Mouse (Mus musculus) MEL (cell line): ENCODE data around the gene Sash1. TPM values are rescaled to one million over a fixed set of nuclear protein-coding genes. Genes with fewer than 3 reads are reported as not detected.

Experiments used
- DNase-seq: peaks from one replicate; pipeline ENCODE4 v3.0.0; 2011; ENCODE audit warnings: low read depth, low spot score
- H3K27ac ChIP-seq: 2 replicates; pipeline ENCODE4 v1.5.1; 2012; ENCODE audit warnings: low read depth, mild to moderate bottlenecking, control low read depth, low read length, moderate library complexity; ENCODE audit not compliant: control insufficient read depth
- H3K27me3 ChIP-seq, 2 experiments: fragments of 150-350 bp in 1 of 2; sonication (generic) in 1 of 2; 2 replicates each; pipeline ENCODE4 v1.6.1; 2012; ENCODE audit warnings: low read length in 2 of 2, mild to moderate bottlenecking in 2 of 2, improper control_type of control experiment in 1 of 2, moderate library complexity in 1 of 2; ENCODE audit not compliant: insufficient read depth in 2 of 2, control insufficient read depth in 1 of 2
- H3K36me3 ChIP-seq, 2 experiments: 2 replicates each; pipeline ENCODE4 v1.6.1; 2012 to 2014; ENCODE audit warnings: low read length in 2 of 2, improper control_type of control experiment in 1 of 2, inconsistent platforms in 1 of 2, mild to moderate bottlenecking in 1 of 2; ENCODE audit not compliant: insufficient read depth in 2 of 2, control insufficient read depth in 1 of 2
- H3K4me1 ChIP-seq, 2 experiments: fragments of 150-350 bp in 1 of 2; sonication (generic) in 1 of 2; 2 replicates each; pipeline ENCODE4 v1.6.1; 2012; ENCODE audit warnings: low read length in 2 of 2, improper control_type of control experiment in 1 of 2, mild to moderate bottlenecking in 1 of 2; ENCODE audit not compliant: insufficient read depth in 2 of 2, control insufficient read depth in 1 of 2
- H3K4me3 ChIP-seq, 2 experiments: fragments of 150-350 bp in 1 of 2; sonication (generic) in 1 of 2; 2 replicates each; pipeline ENCODE4 v1.5.1; 2012; ENCODE audit warnings: low read depth in 2 of 2, low read length in 2 of 2, mild to moderate bottlenecking in 2 of 2, moderate library complexity in 2 of 2, control low read depth in 1 of 2, improper control_type of control experiment in 1 of 2; ENCODE audit not compliant: control insufficient read depth in 1 of 2, insufficient read depth in 1 of 2
- H3K79me2 ChIP-seq: 2 replicates; pipeline ENCODE4 v1.6.1; 2012; ENCODE audit warnings: mild to moderate bottlenecking, low read length, moderate library complexity; ENCODE audit not compliant: control insufficient read depth, poor library complexity, insufficient read depth
- H3K9ac ChIP-seq: 2 replicates; pipeline ENCODE4 v1.6.1; 2012; ENCODE audit warnings: low read depth, mild to moderate bottlenecking, control low read depth, low read length, moderate library complexity; ENCODE audit not compliant: control insufficient read depth, poor library complexity, severe bottlenecking
- H3K9me3 ChIP-seq: fragments of 150-350 bp; sonication (generic); replicated peaks from 2 replicates; pipeline ENCODE4 v1.6.1; 2012; ENCODE audit warnings: mild to moderate bottlenecking, low read length, improper control_type of control experiment, moderate library complexity; ENCODE audit not compliant: insufficient read depth
- BHLHE40 ChIP-seq: IDR thresholded peaks from 2 replicates; pipeline ENCODE4 v1.6.1; 2012; ENCODE audit warnings: low read depth, mild to moderate bottlenecking, inconsistent platforms, low read length, improper control_type of control experiment, borderline replicate concordance
- CHD2 ChIP-seq: IDR thresholded peaks from 2 replicates; pipeline ENCODE4 v1.6.1; 2011; ENCODE audit warnings: low read length, improper control_type of control experiment
- E2F4 ChIP-seq: IDR thresholded peaks from 2 replicates; pipeline ENCODE4 v1.6.1; 2011; ENCODE audit warnings: low read depth, low read length, improper control_type of control experiment, borderline replicate concordance
- GABPA ChIP-seq: IDR thresholded peaks from 2 replicates; pipeline ENCODE4 v1.6.1; 2012; ENCODE audit warnings: low read depth, mild to moderate bottlenecking, inconsistent platforms, low read length, improper control_type of control experiment, moderate library complexity
- GATA1 ChIP-seq: IDR thresholded peaks from 2 replicates; pipeline ENCODE4 v1.6.1; 2011; ENCODE audit warnings: low read depth, low read length, improper control_type of control experiment
- HCFC1 ChIP-seq: IDR thresholded peaks from 2 replicates; pipeline ENCODE4 v1.6.1; 2012; ENCODE audit warnings: low read depth, mild to moderate bottlenecking, inconsistent platforms, low read length, improper control_type of control experiment, moderate library complexity
- KAT2A ChIP-seq: conservative IDR thresholded peaks from 2 replicates; pipeline ENCODE4 v1.6.1; 2012; ENCODE audit warnings: low read depth, low read length, improper control_type of control experiment, inconsistent platforms
- MXI1 ChIP-seq: IDR thresholded peaks from 2 replicates; pipeline ENCODE4 v1.6.1; 2011; ENCODE audit warnings: mild to moderate bottlenecking, low read depth, low read length, improper control_type of control experiment
- MYB ChIP-seq: IDR thresholded peaks from 2 replicates; pipeline ENCODE4 v1.6.1; 2011; ENCODE audit warnings: mild to moderate bottlenecking, low read depth, low read length, improper control_type of control experiment
- MYC ChIP-seq: IDR thresholded peaks from 2 replicates; pipeline ENCODE4 v1.6.1; 2011; ENCODE audit warnings: low read depth, mild to moderate bottlenecking, low read length, improper control_type of control experiment, moderate library complexity
- NELFE ChIP-seq: IDR thresholded peaks from 2 replicates; pipeline ENCODE4 v1.6.1; 2011; ENCODE audit warnings: low read depth, low read length, improper control_type of control experiment
- POLR2A ChIP-seq, 2 experiments: IDR thresholded peaks; 2 replicates each; pipeline ENCODE4 v1.6.1; 2011 to 2012; ENCODE audit warnings: low read length in 2 of 2, mild to moderate bottlenecking in 2 of 2, control low read depth in 1 of 2, improper control_type of control experiment in 1 of 2, low read depth in 1 of 2, moderate library complexity in 1 of 2; ENCODE audit not compliant: control insufficient read depth in 1 of 2, insufficient read depth in 1 of 2, poor library complexity in 1 of 2
- POLR2AphosphoS2 ChIP-seq: IDR thresholded peaks from 2 replicates; pipeline ENCODE4 v1.6.1; 2011; ENCODE audit warnings: low read length, improper control_type of control experiment
- POLR2AphosphoS5 ChIP-seq: IDR thresholded peaks from 2 replicates; pipeline ENCODE4 v1.6.1; 2012; ENCODE audit warnings: low read depth, borderline replicate concordance, mild to moderate bottlenecking, inconsistent platforms, low read length, moderate library complexity, mixed read lengths
- RAD21 ChIP-seq: IDR thresholded peaks from 2 replicates; pipeline ENCODE4 v1.6.1; 2011; ENCODE audit warnings: mild to moderate bottlenecking, low read depth, low read length, improper control_type of control experiment
- SIN3A ChIP-seq: IDR thresholded peaks from 2 replicates; pipeline ENCODE4 v1.6.1; 2012; ENCODE audit warnings: low read length, improper control_type of control experiment, inconsistent platforms
- SMC3 ChIP-seq: IDR thresholded peaks from 2 replicates; pipeline ENCODE4 v1.6.1; 2011; ENCODE audit warnings: low read depth, low read length, improper control_type of control experiment
- TAL1 ChIP-seq: IDR thresholded peaks from 2 replicates; pipeline ENCODE4 v1.6.1; 2012; ENCODE audit warnings: mild to moderate bottlenecking, inconsistent platforms, low read length, moderate library complexity, mixed read lengths
- TCF12 ChIP-seq: IDR thresholded peaks from 2 replicates; pipeline ENCODE4 v1.6.1; 2014; ENCODE audit warnings: low read depth, mild to moderate bottlenecking, inconsistent platforms, low read length, improper control_type of control experiment, moderate library complexity
- USF1 ChIP-seq: IDR thresholded peaks from 2 replicates; pipeline ENCODE4 v1.6.1; 2014; ENCODE audit warnings: low read depth, mild to moderate bottlenecking, inconsistent platforms, low read length, improper control_type of control experiment, moderate library complexity
- ZKSCAN1 ChIP-seq: IDR thresholded peaks from 2 replicates; pipeline ENCODE4 v1.6.1; 2012; ENCODE audit warnings: low read depth, mild to moderate bottlenecking, inconsistent platforms, low read length, improper control_type of control experiment, moderate library complexity
- ZMIZ1 ChIP-seq: IDR thresholded peaks from 2 replicates; pipeline ENCODE4 v1.6.1; 2012; ENCODE audit warnings: low read depth, mild to moderate bottlenecking, inconsistent platforms, low read length, improper control_type of control experiment, moderate library complexity
- ZNF384 ChIP-seq: IDR thresholded peaks from 2 replicates; pipeline ENCODE4 v1.6.1; 2012; ENCODE audit warnings: low read depth, mild to moderate bottlenecking, inconsistent platforms, low read length, improper control_type of control experiment
- polyA plus RNA-seq, 2 experiments: library from polyadenylated mRNA; stranded (reverse) in 1 of 2; unstranded in 1 of 2; fragments of >175 nt in 1 of 2; fragments of >200 nt in 1 of 2; gene quantifications; 2 replicates each; pipeline versions ENCODE4 v1.2.1 to v1.2.4; 2012; ENCODE audit warnings: low replicate concordance in 2 of 2, low read depth in 1 of 2; ENCODE audit not compliant: insufficient read length in 2 of 2, insufficient read depth in 1 of 2, missing spikeins in 1 of 2
- total RNA-seq: library from RNA; depleted of rRNA; stranded (reverse); fragments of 300-350 nt; gene quantifications from 2 replicates; pipeline ENCODE4 v1.2.3, GENCODE M21; 2012

The Sash1 gene
- total and polyA plus RNA-seq, 3 experiments = not detected

DNA sequence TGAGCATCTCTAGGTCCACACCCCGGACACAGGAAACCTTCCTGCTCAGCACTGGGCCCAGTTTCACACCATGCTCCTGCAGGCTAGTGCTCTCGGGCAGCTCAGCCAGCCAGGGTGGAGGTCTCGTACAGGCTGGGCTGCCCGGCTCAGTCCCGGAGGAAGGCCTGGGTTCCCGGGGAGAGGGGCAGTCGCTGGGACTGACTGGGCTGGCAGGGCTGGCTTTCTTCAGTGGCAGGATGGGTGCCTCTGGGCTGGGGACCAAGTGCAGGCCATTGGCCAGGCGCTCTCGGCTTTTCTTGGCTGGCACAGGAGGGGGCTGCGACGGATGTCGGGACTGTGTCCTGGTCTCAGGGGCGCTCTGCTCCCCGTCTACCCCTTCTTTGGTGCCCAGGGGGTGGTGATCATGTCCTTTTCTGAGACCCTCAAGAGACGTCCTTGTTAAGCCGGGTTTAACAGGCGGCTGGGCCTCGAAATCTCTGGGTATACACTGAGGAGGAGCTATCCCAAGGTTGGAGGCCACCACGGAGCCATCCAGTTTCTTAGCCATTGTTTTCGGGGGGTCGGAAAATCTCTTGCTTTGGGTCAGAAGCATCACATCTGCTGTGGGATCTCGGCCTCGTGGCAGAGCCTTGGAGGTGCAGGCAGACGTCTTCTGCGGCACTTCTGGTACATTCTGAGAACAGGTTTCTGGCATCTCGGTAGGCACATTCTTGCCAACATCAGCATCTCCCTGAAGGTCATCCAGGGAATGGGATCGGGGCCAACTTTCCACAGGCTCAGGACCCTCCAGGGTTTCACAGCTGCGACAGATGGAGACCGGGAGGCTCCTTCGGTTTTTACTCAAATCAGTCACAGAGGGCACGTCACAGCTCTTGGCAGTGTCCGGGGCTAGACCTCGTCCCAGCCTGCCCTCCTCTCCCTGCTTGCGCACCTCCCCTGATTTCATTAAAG, 156.2 kb downstream of the Sash1 start:
- H3K36me3 ChIP-seq = no peaks in the 10 kb centered on the region
- H3K4me3 ChIP-seq = no peak overlapping the region
- H3K79me2 ChIP-seq = no peaks in the 10 kb centered on the region

DNA sequence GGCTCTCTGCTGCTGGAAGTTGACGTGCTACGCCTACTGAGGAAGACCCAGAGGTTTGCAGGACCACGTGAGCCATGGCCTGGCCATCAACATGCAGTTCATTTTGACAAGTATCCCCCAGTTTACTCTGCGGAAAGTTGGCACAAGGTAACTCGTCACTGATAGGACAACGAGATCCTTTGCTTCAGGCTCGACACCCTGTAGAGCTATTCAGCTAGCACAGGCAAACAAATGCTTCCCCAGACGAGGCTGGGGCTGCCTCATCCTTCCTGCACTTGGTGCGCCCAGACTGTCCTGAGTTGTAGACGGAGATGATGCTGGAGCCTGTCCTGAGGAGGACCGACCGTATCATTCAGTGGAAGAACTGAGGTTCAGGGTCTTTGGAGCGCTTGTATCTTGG, 166.5 kb downstream of the Sash1 start:
- Histone ChIP-seq H3K79me2 (no peaks in the 10 kb centered on the region), H3K4me3 (no peak overlapping the region), H3K27me3 (no peaks in the 10 kb centered on the region), H3K27ac (no peak overlapping the region), H3K36me3 (no peaks in the 10 kb centered on the region), H3K4me1 (no peaks in the 10 kb centered on the region), H3K9ac (no peak overlapping the region), H3K9me3 (no peaks in the 10 kb centered on the region)
- DNase-seq = no peak
- TF ChIP-seq TAL1 (no peak), ZKSCAN1 (no peak), E2F4 (no peak), HCFC1 (no peak), KAT2A (no peak), GATA1 (no peak), NELFE (no peak), GABPA (no peak), TCF12 (no peak), SIN3A (no peak), CHD2 (no peak), MXI1 (no peak), RAD21 (no peak), POLR2A (IDR thresholded peaks at IDR 0.05; ENCODE audit: control insufficient read depth in 1 of 2, insufficient read depth in 1 of 2, low read depth in 1 of 2, low read length in 2 of 2, poor library complexity in 1 of 2) (no peak), POLR2AphosphoS5 (no peak), MYB (no peak), ZNF384 (no peak), USF1 (no peak)

More for the DNA sequence above, 156.2 kb downstream of the Sash1 start:
- H3K9me3 ChIP-seq = no peaks in the 10 kb centered on the region
- H3K9ac ChIP-seq = no peak overlapping the region
- no peaks in the 10 kb centered on the region for H3K27me3 ChIP-seq
- no peaks in the 10 kb centered on the region for H3K4me1 ChIP-seq
- TF ChIP-seq ZNF384 (no peak), ZMIZ1 (no peak), HCFC1 (no peak), SMC3 (no peak), RAD21 (no peak), POLR2AphosphoS5 (no peak), MYC (no peak), BHLHE40 (no peak), NELFE (no peak), CHD2 (no peak), POLR2A (IDR thresholded peaks at IDR 0.05; ENCODE audit: control insufficient read depth in 1 of 2, insufficient read depth in 1 of 2, low read depth in 1 of 2, low read length in 2 of 2, poor library complexity in 1 of 2) (no peak), POLR2AphosphoS2 (no peak), SIN3A (no peak)
- TF ChIP-seq, all 39 proteins: peak for 0
- H3K27ac ChIP-seq = no peak overlapping the region
- DNase-seq = no peak
